Mouse (Mus musculus): ENCODE results near the gene Aff3. TPM values are rescaled to one million over a fixed set of nuclear protein-coding genes. Genes with fewer than 3 reads are reported as not detected.

Gene Aff3
- polyA plus RNA-seq, 1 experiment from 2014 or later = 1.9 TPM

DNA sequence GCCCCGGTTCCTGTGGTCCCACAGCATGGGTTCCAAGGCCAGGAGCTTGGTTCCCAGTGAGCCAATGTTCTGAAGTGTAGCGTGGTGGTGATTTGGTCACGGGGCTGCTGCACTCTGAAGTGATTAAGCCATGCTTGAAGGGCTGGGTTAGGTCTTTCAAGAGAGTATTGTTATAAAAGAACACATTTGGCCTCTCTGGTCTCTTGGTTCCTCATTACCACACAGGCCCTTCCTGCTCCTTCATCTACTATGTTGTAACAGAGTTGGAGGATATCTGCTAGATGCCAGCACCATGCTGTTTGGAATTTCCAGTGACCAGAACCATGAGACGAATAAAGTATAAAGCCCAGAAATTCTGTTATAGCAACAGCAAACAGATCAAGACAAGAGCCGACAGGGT, 431.6 kb downstream of the Aff3 start:
- 89% methylated on average over 5 of the region's 5 CpGs for WGBS
- no peak overlapping the region for H3K4me2 ChIP-seq (replicated peaks; ENCODE audit: low read depth)
- H3K9me3 ChIP-seq (ENCODE audit: control insufficient read depth, low read length) = no peaks in the 10 kb centered on the region
- no peaks in the 10 kb centered on the region for H3K27me3 ChIP-seq (ENCODE audit: control insufficient read depth, insufficient read depth, low read length)
- no peak overlapping the region for H3K9ac ChIP-seq (ENCODE audit: low read length)
- no peaks in the 10 kb centered on the region for H3K36me3 ChIP-seq (ENCODE audit: control insufficient read depth, insufficient read depth, low read length)
- no peaks in the 10 kb centered on the region for H3K4me1 ChIP-seq (replicated peaks; ENCODE audit: control insufficient read depth, insufficient read depth)
- DNase-seq (ENCODE audit: low spot score) = no peak
- H3K27ac ChIP-seq (replicated peaks) = no peak overlapping the region
- H3K4me3 ChIP-seq (ENCODE audit: low read depth, low read length) = no peak overlapping the region
- TF ChIP-seq CTCF (IDR thresholded peaks at IDR 0.05; ENCODE audit: low read depth) (no peak), EP300 (optimal IDR thresholded peaks at IDR 0.05) (no peak)
- no peak for ATAC-seq (ENCODE audit: low FRiP score, low TSS enrichment)

DNA sequence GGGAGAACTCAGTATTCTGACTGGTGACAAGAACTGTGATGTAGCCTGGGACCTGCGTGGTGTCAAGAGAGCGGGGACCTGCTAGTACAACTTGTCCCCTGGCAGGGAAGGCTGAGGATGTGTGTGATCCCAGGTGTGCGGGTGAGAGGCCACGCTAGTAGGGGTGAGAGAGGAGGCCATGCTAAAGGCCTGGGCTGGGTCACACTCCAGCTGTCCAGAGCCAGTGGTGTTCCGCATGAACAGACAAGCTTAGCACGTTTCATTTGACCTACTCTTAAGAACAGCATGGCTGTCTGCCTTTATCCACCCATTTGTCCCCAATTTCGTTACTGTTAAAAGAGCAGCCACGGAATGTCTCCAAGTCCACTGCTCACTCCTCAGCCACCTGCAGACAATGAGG, 434.7 kb downstream of the Aff3 start:
- TF ChIP-seq EP300 (optimal IDR thresholded peaks at IDR 0.05) (no peak), CTCF (IDR thresholded peaks at IDR 0.05; ENCODE audit: low read depth) (no peak)
- H3K9ac ChIP-seq (ENCODE audit: low read length) = no peak overlapping the region
- no peaks in the 10 kb centered on the region for H3K36me3 ChIP-seq (ENCODE audit: control insufficient read depth, insufficient read depth, low read length)
- no peak for ATAC-seq (ENCODE audit: low FRiP score, low TSS enrichment)
- H3K27me3 ChIP-seq (ENCODE audit: control insufficient read depth, insufficient read depth, low read length) = no peaks in the 10 kb centered on the region
- H3K4me3 ChIP-seq (ENCODE audit: low read depth, low read length) = no peak overlapping the region
- H3K9me3 ChIP-seq (ENCODE audit: control insufficient read depth, low read length) = no peaks in the 10 kb centered on the region
- 93% methylated on average over 8 of the region's 8 CpGs for WGBS
- DNase-seq (ENCODE audit: low spot score) = no peak
- no peaks in the 10 kb centered on the region for H3K4me1 ChIP-seq (replicated peaks; ENCODE audit: control insufficient read depth, insufficient read depth)
- no peak overlapping the region for H3K27ac ChIP-seq (replicated peaks)
- no peak overlapping the region for H3K4me2 ChIP-seq (replicated peaks; ENCODE audit: low read depth)

- no peak for TF ChIP-seq CTCF (IDR thresholded peaks at IDR 0.05; ENCODE audit: low read depth)
- no peak for TF ChIP-seq EP300 (optimal IDR thresholded peaks at IDR 0.05)
- no peak overlapping the region for H3K4me2 ChIP-seq (replicated peaks; ENCODE audit: low read depth)
- H3K4me1 ChIP-seq (replicated peaks; ENCODE audit: control insufficient read depth, insufficient read depth) = no peaks in the 10 kb centered on the region
- H3K27ac ChIP-seq (replicated peaks) = no peak overlapping the region
- ATAC-seq (ENCODE audit: low FRiP score, low TSS enrichment) (no peak), DNase-seq (ENCODE audit: low spot score) (no peak)
- WGBS = 63% methylated on average over 4 of the region's 4 CpGs
- no peak overlapping the region for H3K4me3 ChIP-seq (ENCODE audit: low read depth, low read length)
- no peaks in the 10 kb centered on the region for H3K27me3 ChIP-seq (ENCODE audit: control insufficient read depth, insufficient read depth, low read length)
- no peak overlapping the region for H3K9ac ChIP-seq (ENCODE audit: low read length)
- H3K9me3 ChIP-seq (ENCODE audit: control insufficient read depth, low read length) = no peaks in the 10 kb centered on the region
- no peaks in the 10 kb centered on the region for H3K36me3 ChIP-seq (ENCODE audit: control insufficient read depth, insufficient read depth, low read length)
Observed at GRCm38 (mm10) chr1:38228806-38229205, 435.9 kb downstream of the Aff3 start.

DNA sequence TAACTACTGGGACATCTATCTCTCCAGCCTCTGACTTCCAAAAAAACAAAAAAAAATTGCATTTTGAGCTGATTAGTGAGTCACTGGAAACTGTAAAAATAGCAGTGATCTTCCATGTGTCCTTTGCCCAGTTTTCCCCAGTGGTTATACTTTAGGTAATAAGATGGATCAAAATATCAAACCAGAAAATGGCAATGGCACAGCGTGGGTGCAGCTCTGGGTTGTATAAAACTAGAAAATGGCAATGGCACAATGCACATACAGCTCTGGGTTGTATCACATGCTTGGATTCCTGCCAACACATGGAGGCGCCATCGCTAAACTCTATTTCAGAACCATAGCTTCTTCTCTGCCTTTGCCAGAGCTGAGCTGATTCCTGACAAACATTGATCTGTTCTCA, 439.6 kb downstream of the Aff3 start:
- no peak overlapping the region for H3K4me2 ChIP-seq (replicated peaks; ENCODE audit: low read depth)
- no peak overlapping the region for H3K27ac ChIP-seq (replicated peaks)
- DNase-seq (ENCODE audit: low spot score) = no peak
- no peak overlapping the region for H3K9ac ChIP-seq (ENCODE audit: low read length)
- ATAC-seq (ENCODE audit: low FRiP score, low TSS enrichment) = no peak
- H3K4me1 ChIP-seq (replicated peaks; ENCODE audit: control insufficient read depth, insufficient read depth) = no peaks in the 10 kb centered on the region
- H3K36me3 ChIP-seq (ENCODE audit: control insufficient read depth, insufficient read depth, low read length) = no peaks in the 10 kb centered on the region
- WGBS = 93% methylated on average over 3 of the region's 3 CpGs
- TF ChIP-seq CTCF (IDR thresholded peaks at IDR 0.05; ENCODE audit: low read depth) (no peak), EP300 (optimal IDR thresholded peaks at IDR 0.05) (no peak)
- no peaks in the 10 kb centered on the region for H3K27me3 ChIP-seq (ENCODE audit: control insufficient read depth, insufficient read depth, low read length)
- no peak overlapping the region for H3K4me3 ChIP-seq (ENCODE audit: low read depth, low read length)
- H3K9me3 ChIP-seq (ENCODE audit: control insufficient read depth, low read length) = no peaks in the 10 kb centered on the region

DNA sequence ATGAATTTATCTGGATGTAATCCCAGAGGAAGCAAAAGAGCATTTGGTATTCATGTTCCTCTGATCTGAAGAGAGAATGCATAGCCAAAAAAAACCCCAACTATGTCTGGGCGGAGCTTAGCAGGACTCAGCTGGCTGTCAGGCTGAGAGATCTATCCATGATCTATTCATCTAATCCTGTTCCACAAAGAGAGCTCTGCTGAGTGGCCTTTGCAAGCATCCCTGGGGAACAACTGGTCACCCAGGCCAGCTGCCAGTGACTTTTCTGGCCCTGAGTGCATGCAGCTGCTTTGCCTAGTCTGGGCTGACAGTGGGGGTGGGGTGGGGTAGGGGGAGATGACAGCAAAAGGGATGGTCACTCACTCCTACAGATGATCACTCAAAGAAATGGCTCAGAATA, 442.6 kb downstream of the Aff3 start:
- TF ChIP-seq CTCF (IDR thresholded peaks at IDR 0.05; ENCODE audit: low read depth) = no peak
- TF ChIP-seq EP300 (optimal IDR thresholded peaks at IDR 0.05) = no peak
- no peaks in the 10 kb centered on the region for H3K36me3 ChIP-seq (ENCODE audit: control insufficient read depth, insufficient read depth, low read length)
- ATAC-seq (ENCODE audit: low FRiP score, low TSS enrichment) (no peak), DNase-seq (ENCODE audit: low spot score) (no peak)
- H3K27ac ChIP-seq (replicated peaks) = no peak overlapping the region
- no peaks in the 10 kb centered on the region for H3K4me1 ChIP-seq (replicated peaks; ENCODE audit: control insufficient read depth, insufficient read depth)
- 56% methylated on average over 1 of the region's 1 CpGs for WGBS
- H3K4me3 ChIP-seq (ENCODE audit: low read depth, low read length) = no peak overlapping the region
- no peaks in the 10 kb centered on the region for H3K9me3 ChIP-seq (ENCODE audit: control insufficient read depth, low read length)
- H3K4me2 ChIP-seq (replicated peaks; ENCODE audit: low read depth) = no peak overlapping the region
- H3K27me3 ChIP-seq (ENCODE audit: control insufficient read depth, insufficient read depth, low read length) = no peaks in the 10 kb centered on the region
- H3K9ac ChIP-seq (ENCODE audit: low read length) = no peak overlapping the region

DNA sequence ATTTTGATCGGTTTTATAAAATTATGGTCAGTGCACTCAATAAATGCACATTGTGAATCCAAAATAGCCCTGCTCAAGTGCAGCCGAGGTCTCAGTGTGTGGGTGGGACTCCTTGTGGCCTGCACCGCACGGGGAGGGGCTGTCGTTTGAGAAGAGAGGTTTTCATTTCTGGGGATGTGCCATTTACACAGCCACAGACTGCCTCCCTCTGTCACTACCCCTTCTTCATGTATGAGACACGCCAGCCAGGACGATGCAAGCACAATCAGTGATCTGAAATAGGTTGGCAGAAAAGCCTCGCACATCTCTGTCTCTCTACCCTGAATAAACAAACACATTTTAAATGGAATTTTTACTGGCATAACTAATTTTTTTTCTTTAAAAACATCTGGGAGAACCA, 443.3 kb downstream of the Aff3 start:
- TF ChIP-seq CTCF (IDR thresholded peaks at IDR 0.05; ENCODE audit: low read depth) (no peak), EP300 (optimal IDR thresholded peaks at IDR 0.05) (no peak)
- no peak overlapping the region for H3K9ac ChIP-seq (ENCODE audit: low read length)
- no peak overlapping the region for H3K4me2 ChIP-seq (replicated peaks; ENCODE audit: low read depth)
- H3K9me3 ChIP-seq (ENCODE audit: control insufficient read depth, low read length) = no peaks in the 10 kb centered on the region
- ATAC-seq (ENCODE audit: low FRiP score, low TSS enrichment) (no peak), DNase-seq (ENCODE audit: low spot score) (no peak)
- no peaks in the 10 kb centered on the region for H3K27me3 ChIP-seq (ENCODE audit: control insufficient read depth, insufficient read depth, low read length)
- H3K4me3 ChIP-seq (ENCODE audit: low read depth, low read length) = no peak overlapping the region
- 64% methylated on average over 8 of the region's 8 CpGs for WGBS
- no peaks in the 10 kb centered on the region for H3K4me1 ChIP-seq (replicated peaks; ENCODE audit: control insufficient read depth, insufficient read depth)
- no peaks in the 10 kb centered on the region for H3K36me3 ChIP-seq (ENCODE audit: control insufficient read depth, insufficient read depth, low read length)
- no peak overlapping the region for H3K27ac ChIP-seq (replicated peaks)

Data from stomach, postnatal 0 days (tissue).